Mouse (Mus musculus) limb, embryonic 12.5 days (tissue): ENCODE measurements at regions not wholly inside any gene's neighbourhood (a gene's known extent, or its start where the extent isn't known, plus 50 kb on each side); places are given as distances from the start of the nearest gene placed in this dataset.

Experiments
- ATAC-seq: fragments of 200-750 bp; cut with Nextera tagmentation; 2 replicates; pipeline ENCODE4 v1.8.0; 2017; ENCODE audit warnings: low read depth, moderate TSS enrichment; ENCODE audit not compliant: insufficient number of reproducible peaks, insufficient read depth, low FRiP score, low TSS enrichment
- H3K27ac ChIP-seq: fragments of 300-500 bp; sonication (generic); 2 replicates; pipeline ENCODE4 v1.5.1; 2016; ENCODE audit warnings: mild to moderate bottlenecking, moderate library complexity
- H3K27me3 ChIP-seq: fragments of 300-500 bp; sonication (generic); 2 replicates; pipeline ENCODE4 v1.6.1; 2016; ENCODE audit warnings: mild to moderate bottlenecking, moderate library complexity
- H3K36me3 ChIP-seq: fragments of 300-500 bp; sonication (generic); 2 replicates; pipeline ENCODE4 v1.6.1; 2016; ENCODE audit warnings: mild to moderate bottlenecking, moderate library complexity
- H3K4me1 ChIP-seq: fragments of 300-500 bp; sonication (generic); replicated peaks from 2 replicates; pipeline ENCODE4 v1.6.1; 2016
- H3K4me2 ChIP-seq: fragments of 300-500 bp; sonication (generic); 2 replicates; pipeline ENCODE4 v1.6.1; 2016; ENCODE audit warnings: mild to moderate bottlenecking, moderate library complexity
- H3K4me3 ChIP-seq: fragments of 300-500 bp; sonication (generic); replicated peaks from 2 replicates; pipeline ENCODE4 v1.5.1; 2016; ENCODE audit warnings: mild to moderate bottlenecking
- H3K9ac ChIP-seq: fragments of 300-500 bp; sonication (generic); replicated peaks from 2 replicates; pipeline ENCODE4 v1.6.1; 2016; ENCODE audit warnings: mild to moderate bottlenecking, moderate library complexity
- H3K9me3 ChIP-seq: fragments of 300-500 bp; sonication (generic); 2 replicates; pipeline ENCODE4 v1.6.1; 2016; ENCODE audit warnings: mild to moderate bottlenecking, moderate library complexity
- WGBS: fragments of 180-500 bp; shearing (Covaris S2); methylation state at CpG from one replicate; pipeline ENCODE4 v1.1.7; 2016; 5-methylcytosine and 5-hydroxymethylcytosine counted together

- H3K9me3 ChIP-seq = no peaks in the 10 kb centered on the region
- H3K27ac ChIP-seq = no peak overlapping the region
- H3K4me1 ChIP-seq = peaks cover 4% of the 10 kb centered on the region; the same call in 1 of the 2 replicates
- H3K4me3 ChIP-seq = no peak overlapping the region
- WGBS = 77% methylated on average over 3 of the region's 3 CpGs
- peaks cover 5% of the 10 kb centered on the region; the same call in 1 of the 2 replicates for H3K27me3 ChIP-seq
- H3K9ac ChIP-seq = no peak overlapping the region
- H3K36me3 ChIP-seq = no peaks in the 10 kb centered on the region
- ATAC-seq = no peak
- H3K4me2 ChIP-seq = no peak overlapping the region
These were observed 363.9 kb upstream of the Runx1 start for GRCm38 (mm10) chr16:93189875-93190274.

GRCm38 (mm10) chr16:93189412-93189811 is 363.5 kb upstream of the Runx1 start:
- 88% methylated on average over 5 of the region's 5 CpGs for WGBS
- Histone ChIP-seq H3K4me2 (no peak overlapping the region), H3K36me3 (no peaks in the 10 kb centered on the region), H3K9ac (no peak overlapping the region), H3K27ac (no peak overlapping the region), H3K27me3 (peaks cover 5% of the 10 kb centered on the region; the same call in 1 of the 2 replicates), H3K9me3 (no peaks in the 10 kb centered on the region), H3K4me1 (peaks cover 4% of the 10 kb centered on the region; the same call in 1 of the 2 replicates), H3K4me3 (no peak overlapping the region)
- no peak for ATAC-seq

GRCm38 (mm10) chr16:93186554-93186953 is 360.6 kb upstream of the Runx1 start:
- peaks cover 5% of the 10 kb centered on the region; the same call in 1 of the 2 replicates for H3K27me3 ChIP-seq
- H3K9me3 ChIP-seq = no peaks in the 10 kb centered on the region
- H3K9ac ChIP-seq = no peak overlapping the region
- ATAC-seq = no peak
- H3K4me1 ChIP-seq = peaks cover 4% of the 10 kb centered on the region; the same call in 1 of the 2 replicates
- no peaks in the 10 kb centered on the region for H3K36me3 ChIP-seq
- no peak overlapping the region for H3K27ac ChIP-seq
- H3K4me2 ChIP-seq = no peak overlapping the region
- WGBS = 77% methylated on average over 4 of the region's 4 CpGs
- H3K4me3 ChIP-seq = no peak overlapping the region

GRCm38 (mm10) chr16:93182656-93183055 is 356.7 kb upstream of the Runx1 start:
- H3K4me1 ChIP-seq = no peaks in the 10 kb centered on the region
- H3K4me2 ChIP-seq = no peak overlapping the region
- no peak for ATAC-seq
- H3K4me3 ChIP-seq = no peak overlapping the region
- WGBS = 90% methylated on average over 3 of the region's 3 CpGs
- H3K9me3 ChIP-seq = no peaks in the 10 kb centered on the region
- no peak overlapping the region for H3K9ac ChIP-seq
- H3K27ac ChIP-seq = no peak overlapping the region
- no peaks in the 10 kb centered on the region for H3K36me3 ChIP-seq
- H3K27me3 ChIP-seq = no peaks in the 10 kb centered on the region

GRCm38 (mm10) chr16:93181497-93181896 is 355.5 kb upstream of the Runx1 start:
- no peak overlapping the region for H3K4me3 ChIP-seq
- H3K4me1 ChIP-seq = no peaks in the 10 kb centered on the region
- no peaks in the 10 kb centered on the region for H3K9me3 ChIP-seq
- no peak for ATAC-seq
- H3K4me2 ChIP-seq = no peak overlapping the region
- H3K27me3 ChIP-seq = no peaks in the 10 kb centered on the region
- no peak overlapping the region for H3K27ac ChIP-seq
- H3K9ac ChIP-seq = no peak overlapping the region
- WGBS = 91% methylated on average over 8 of the region's 8 CpGs
- H3K36me3 ChIP-seq = no peaks in the 10 kb centered on the region

- Histone ChIP-seq H3K9ac (no peak overlapping the region), H3K4me1 (peaks cover 3% of the 10 kb centered on the region; the same call in 1 of the 2 replicates), H3K4me3 (no peak overlapping the region), H3K9me3 (no peaks in the 10 kb centered on the region), H3K4me2 (no peak overlapping the region), H3K27ac (no peak overlapping the region), H3K36me3 (no peaks in the 10 kb centered on the region), H3K27me3 (no peaks in the 10 kb centered on the region)
- no peak for ATAC-seq
- WGBS = 76% methylated on average over 5 of the region's 5 CpGs
These were observed 354.3 kb upstream of the Runx1 start for GRCm38 (mm10) chr16:93180213-93180612.

- Histone ChIP-seq H3K27me3 (no peaks in the 10 kb centered on the region), H3K36me3 (no peaks in the 10 kb centered on the region), H3K27ac (no peak overlapping the region), H3K4me3 (no peak overlapping the region), H3K9ac (no peak overlapping the region), H3K4me2 (no peak overlapping the region), H3K4me1 (no peaks in the 10 kb centered on the region), H3K9me3 (no peaks in the 10 kb centered on the region)
- no peak for ATAC-seq
- WGBS = 88% methylated on average over 3 of the region's 3 CpGs
These were observed 340.7 kb upstream of the Runx1 start for GRCm38 (mm10) chr16:93166667-93167066.

- ATAC-seq = no peak
- Histone ChIP-seq H3K9me3 (no peaks in the 10 kb centered on the region), H3K27ac (no peak overlapping the region), H3K27me3 (no peaks in the 10 kb centered on the region), H3K4me3 (no peak overlapping the region), H3K9ac (no peak overlapping the region), H3K4me1 (no peaks in the 10 kb centered on the region), H3K36me3 (no peaks in the 10 kb centered on the region), H3K4me2 (no peak overlapping the region)
- WGBS = 81% methylated on average over 8 of the region's 8 CpGs
These were observed 332.7 kb upstream of the Runx1 start for GRCm38 (mm10) chr16:93158526-93159226.

- H3K4me1 ChIP-seq = peaks cover 11% of the 10 kb centered on the region
- no peaks in the 10 kb centered on the region for H3K9me3 ChIP-seq
- H3K27ac ChIP-seq = no peak overlapping the region
- 74% methylated on average over 14 of the region's 14 CpGs for WGBS
- no peak overlapping the region for H3K9ac ChIP-seq
- ATAC-seq = no peak
- no peaks in the 10 kb centered on the region for H3K36me3 ChIP-seq
- no peak overlapping the region for H3K4me3 ChIP-seq
- H3K4me2 ChIP-seq = no peak overlapping the region
- peaks cover 9% of the 10 kb centered on the region; the same call in 1 of the 2 replicates for H3K27me3 ChIP-seq
These were observed 327.8 kb upstream of the Runx1 start for GRCm38 (mm10) chr16:93153545-93154329.

- WGBS = 31% methylated on average over 14 of the region's 14 CpGs
- H3K27me3 ChIP-seq = peaks cover 9% of the 10 kb centered on the region; the same call in 1 of the 2 replicates
- no peak for ATAC-seq
- H3K27ac ChIP-seq = no peak overlapping the region
- H3K9ac ChIP-seq = no peak overlapping the region
- H3K4me2 ChIP-seq = no peak overlapping the region
- peaks cover 11% of the 10 kb centered on the region for H3K4me1 ChIP-seq
- H3K36me3 ChIP-seq = no peaks in the 10 kb centered on the region
- H3K4me3 ChIP-seq = no peak overlapping the region
- H3K9me3 ChIP-seq = no peaks in the 10 kb centered on the region
These were observed 327.0 kb upstream of the Runx1 start for GRCm38 (mm10) chr16:93152765-93153489.

- no peak overlapping the region for H3K4me3 ChIP-seq
- H3K9me3 ChIP-seq = no peaks in the 10 kb centered on the region
- peaks cover 11% of the 10 kb centered on the region for H3K4me1 ChIP-seq
- no peak for ATAC-seq
- no peak overlapping the region for H3K27ac ChIP-seq
- no peak overlapping the region for H3K4me2 ChIP-seq
- no peaks in the 10 kb centered on the region for H3K36me3 ChIP-seq
- peaks cover 9% of the 10 kb centered on the region; the same call in 1 of the 2 replicates for H3K27me3 ChIP-seq
- 100% methylated on average over 1 of the region's 1 CpGs for WGBS
- no peak overlapping the region for H3K9ac ChIP-seq
These were observed 326.1 kb upstream of the Runx1 start for GRCm38 (mm10) chr16:93152057-93152456.
